Mouse (Mus musculus) neutrophil, adult 83 days (primary cell): ENCODE data around the gene Acer1. TPM values are rescaled to one million over a fixed set of nuclear protein-coding genes. Genes with fewer than 3 reads are reported as not detected.

ENCODE experiments used
- total RNA-seq, 2 experiments: library from RNA; stranded (reverse); gene quantifications; one replicate each; pipeline ENCODE4 v1.2.4; 2023

The Acer1 gene
- not detected for total RNA-seq

DNA sequence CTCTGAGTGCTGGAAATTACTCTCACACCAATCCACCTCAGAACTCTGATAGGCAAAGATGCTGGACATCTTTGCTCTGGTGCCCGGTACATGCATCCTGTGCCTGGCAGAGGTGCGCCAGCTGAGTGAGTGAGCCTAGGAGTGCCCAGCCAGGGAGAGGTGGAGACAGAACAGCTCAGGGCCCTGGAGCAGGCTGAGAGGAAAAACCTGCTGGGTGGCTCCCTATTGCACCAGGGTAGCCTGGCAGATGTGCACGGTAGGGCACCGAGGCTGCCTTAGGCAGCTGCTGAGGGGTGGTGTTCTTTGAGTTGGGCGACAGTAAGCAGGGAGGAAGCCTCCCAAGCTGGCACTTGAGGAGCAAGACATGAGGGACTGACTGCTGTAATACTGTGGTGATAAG, at the start of gene Acer1:
Gene Acer1, minus strand, starts transcription at position 114 of the 400 bp plus-strand sequence.

GRCm38 (mm10) chr17:57030931-57031660, 49.2 kb upstream of the Acer1 start, which contains the start of gene Khsrp:
Khsrp (minus strand) TSS chr17:57031522.

DNA sequence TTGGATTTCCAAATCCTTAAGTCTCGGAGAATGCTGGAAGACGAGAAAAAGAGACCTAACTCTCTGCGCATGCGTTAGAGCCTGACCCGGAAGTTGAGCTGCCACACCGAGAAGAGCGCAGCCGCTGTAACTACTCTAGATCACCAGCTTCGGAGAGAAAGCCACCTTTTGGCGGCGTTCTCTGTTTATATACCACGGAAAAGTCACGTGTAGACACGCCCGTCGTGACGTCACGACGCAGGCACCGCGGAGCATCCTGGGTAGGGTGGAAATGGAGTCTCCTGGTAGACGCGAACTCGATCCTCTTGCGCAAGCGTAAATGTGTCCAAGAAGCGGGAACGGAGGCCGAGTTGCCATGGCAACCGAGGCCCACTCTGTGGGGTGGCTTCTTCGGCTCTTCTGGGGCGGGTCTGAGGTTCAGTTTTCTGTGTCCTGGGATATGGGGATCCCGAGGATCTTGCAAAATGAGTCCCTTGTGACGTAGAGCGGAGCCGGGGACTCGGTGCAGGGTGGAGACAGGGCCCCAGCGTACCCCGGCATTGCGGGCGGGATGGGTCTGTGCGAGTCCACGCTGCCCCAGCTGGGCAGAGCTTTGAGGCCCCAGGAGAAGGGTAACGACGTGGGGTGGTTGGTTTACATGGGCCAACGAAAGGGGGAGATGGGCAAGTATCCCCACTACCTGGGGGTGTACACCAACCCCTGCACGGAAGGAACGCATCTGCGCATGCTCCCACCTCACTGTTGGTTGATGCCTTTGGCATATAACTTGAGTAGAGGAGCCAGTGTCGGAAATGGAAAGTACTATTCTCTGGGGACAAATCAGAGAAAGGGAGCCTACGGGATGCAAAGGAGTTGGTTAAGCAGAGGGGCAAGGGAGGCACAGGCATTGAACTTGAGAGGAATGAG, 29.6 kb upstream of the Acer1 start, which contains the start of the genes Gtf2f1 and Gm17949:
Gene Gtf2f1, minus strand, starts transcription at position 53 of the 906 bp plus-strand sequence.
Gene Gm17949, plus strand, starts transcription at position 234 of the 906 bp plus-strand sequence.

GRCm38 (mm10) chr17:56999968-57000609, 18.2 kb upstream of the Acer1 start, which contains the start of gene Pspn:
Pspn (minus strand) TSS chr17:57000018.

DNA sequence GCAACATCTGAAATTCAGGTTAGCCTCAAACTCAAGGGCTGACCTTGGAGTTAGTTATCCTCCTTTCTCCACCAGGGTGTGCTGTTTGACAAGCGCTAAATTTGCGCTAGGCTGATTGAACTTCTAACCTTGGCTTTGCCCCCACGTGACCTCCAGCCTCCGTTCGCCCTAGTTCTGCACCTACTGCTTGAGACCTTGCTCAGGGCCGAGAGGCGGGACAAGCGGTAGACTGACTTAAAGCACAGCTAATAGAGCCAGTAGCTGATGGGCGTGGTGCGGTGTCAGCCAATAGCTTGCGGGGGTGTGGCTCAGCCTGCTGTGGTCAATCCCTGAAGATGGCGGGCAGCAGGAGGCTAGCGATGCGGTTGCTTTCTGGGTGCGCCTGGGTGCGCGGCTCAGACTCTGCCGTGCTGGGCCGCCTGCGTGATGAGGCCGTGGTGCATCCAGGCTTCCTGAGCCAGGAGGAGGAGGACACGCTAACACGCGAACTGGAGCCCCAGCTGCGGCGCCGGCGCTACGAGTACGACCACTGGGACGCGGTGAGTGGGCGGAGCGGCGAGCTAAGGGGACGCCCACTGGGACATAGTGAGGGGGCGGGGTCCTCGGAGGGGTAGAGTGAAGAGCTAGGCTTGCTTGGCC, 15.2 kb upstream of the Acer1 start, which contains the start of gene Alkbh7:
Gene Alkbh7, plus strand, starts transcription at position 311 of the 639 bp plus-strand sequence.

DNA sequence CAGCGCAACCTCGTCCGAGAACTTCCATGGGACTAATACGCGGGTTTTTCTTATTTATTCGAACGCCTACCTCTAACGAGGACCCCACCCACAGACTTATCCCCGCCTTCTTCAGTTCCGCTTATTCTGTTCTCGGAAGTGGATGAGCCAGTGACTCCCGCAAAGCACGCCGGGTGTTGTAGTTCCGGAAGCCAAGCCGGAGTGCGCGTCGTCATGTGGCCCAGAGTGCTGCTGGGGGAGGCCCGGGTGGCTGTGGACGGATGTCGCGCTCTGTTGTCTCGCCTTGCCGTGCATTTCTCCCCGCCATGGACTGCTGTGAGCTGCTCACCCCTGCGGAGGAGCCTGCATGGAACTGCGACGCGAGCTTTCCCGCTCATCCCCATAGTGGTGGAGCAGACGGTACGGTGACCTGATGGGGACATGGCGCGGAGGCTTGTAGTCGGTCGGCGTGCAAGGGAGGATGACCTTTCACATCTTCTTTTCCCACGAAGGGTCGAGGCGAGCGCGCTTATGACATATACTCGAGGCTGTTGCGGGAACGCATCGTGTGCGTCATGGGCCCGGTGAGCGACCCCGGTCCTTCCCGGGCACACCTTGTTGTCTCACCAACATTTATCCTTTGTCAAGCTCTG, 8.3 kb upstream of the Acer1 start, which contains the start of gene Clpp:
Gene Clpp, plus strand, starts transcription at position 191 of the 632 bp plus-strand sequence.

DNA sequence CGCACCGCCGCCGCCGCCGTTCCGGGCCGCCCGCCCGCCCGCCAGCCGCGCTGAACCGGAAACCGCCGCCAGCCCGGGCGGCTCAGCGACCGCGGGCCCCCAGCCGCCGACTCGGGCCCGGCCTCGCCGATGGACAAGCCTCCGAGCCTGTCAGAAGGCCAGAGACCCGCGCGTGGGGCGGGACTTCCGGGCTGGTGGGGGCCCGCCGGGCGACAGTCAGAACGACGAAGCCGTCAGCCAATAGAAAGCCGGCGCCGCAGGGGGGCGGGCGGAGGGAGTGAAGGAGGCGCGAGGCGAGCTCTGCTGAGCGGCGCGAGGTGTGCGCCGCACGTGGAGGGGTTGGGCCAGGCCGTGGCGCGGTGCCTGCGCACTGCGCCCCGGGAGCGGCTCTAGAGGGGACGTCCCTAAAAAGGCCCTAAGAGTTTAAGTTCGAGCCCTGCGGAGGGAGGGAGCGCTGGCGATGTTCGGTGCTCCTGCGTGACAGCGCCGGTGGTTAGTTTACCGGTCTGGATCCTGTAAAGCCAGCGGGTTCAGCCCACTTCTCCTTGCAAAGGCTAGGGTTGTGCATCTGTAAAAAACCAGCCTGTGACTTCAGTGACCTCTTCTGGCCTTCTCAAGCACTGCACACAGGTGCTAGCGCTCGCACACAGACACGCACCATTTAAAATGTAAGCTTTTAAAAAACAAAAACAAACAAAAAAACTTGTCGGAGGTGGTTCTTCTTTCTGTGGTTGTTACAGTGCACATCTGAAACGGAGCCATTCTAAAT, 46.4 kb downstream of the Acer1 start, which contains the start of gene Mllt1:
Gene Mllt1, minus strand, starts transcription at position 53 of the 769 bp plus-strand sequence.

Other genes with a start within 250 kb of the Acer1 start
- gene Nrtn, start 224.6 kb downstream of the Acer1 start, total RNA-seq, result under 1 TPM in 1 of 2 experiments, not detected in 1; 0.40 TPM
- gene Dus3l, start 217.4 kb downstream of the Acer1 start, total RNA-seq, result 10 to 100 TPM; 20.7 to 21.1 TPM
- under 1 TPM; 0.50 to 0.97 TPM for gene Prr22, start 211.9 kb downstream of the Acer1 start, total RNA-seq
- 1 to 10 TPM; 6.5 TPM for gene Rfx2, start 151.1 kb downstream of the Acer1 start, total RNA-seq
- not detected for gene Acsbg2, start 107.7 kb downstream of the Acer1 start, total RNA-seq
- gene 1700061G19Rik, start 106.6 kb downstream of the Acer1 start, total RNA-seq, result not detected
- 10 to 100 TPM; 18.8 to 20.2 TPM for gene Mllt1, start 46.7 kb downstream of the Acer1 start, total RNA-seq
- gene Clpp, start 8.2 kb upstream of the Acer1 start, total RNA-seq, result 10 to 100 TPM in 1 of 2 experiments, 1 to 10 TPM in 1; 9.5 to 14.3 TPM
- gene Alkbh7, start 15.2 kb upstream of the Acer1 start, total RNA-seq, result 1 to 10 TPM; 6.9 to 8.2 TPM
- 1 to 10 TPM; 2.4 to 3.7 TPM for gene Pspn, start 17.9 kb upstream of the Acer1 start, total RNA-seq
- 10 to 100 TPM; 48.0 to 61.0 TPM for gene Gtf2f1, start 29.2 kb upstream of the Acer1 start, total RNA-seq
- under 1 TPM in 1 of 2 experiments, not detected in 1; 0.48 TPM for gene Gm17949, start 29.3 kb upstream of the Acer1 start, total RNA-seq
- gene Khsrp, start 49.4 kb upstream of the Acer1 start, total RNA-seq, result 100 to 1,000 TPM in 1 of 2 experiments, 10 to 100 TPM in 1; 97.1 to 105 TPM
- not detected for gene Slc25a41, start 59.5 kb upstream of the Acer1 start, total RNA-seq
- gene Crb3, start 77.0 kb upstream of the Acer1 start, total RNA-seq, result not detected
- 1 to 10 TPM; 3.0 to 4.7 TPM for gene Slc25a23, start 77.7 kb upstream of the Acer1 start, total RNA-seq
- 100 to 1,000 TPM; 138 to 163 TPM for gene Dennd1c, start 96.4 kb upstream of the Acer1 start, total RNA-seq
- gene Tubb4a, start 105.7 kb upstream of the Acer1 start, total RNA-seq, result under 1 TPM; 0.15 to 0.18 TPM
- gene Tnfsf9, start 123.2 kb upstream of the Acer1 start, total RNA-seq, result 1 to 10 TPM; 1.9 to 2.1 TPM
- not detected for gene Cd70, start 167.7 kb upstream of the Acer1 start, total RNA-seq
- gene Tnfsf14, start 212.1 kb upstream of the Acer1 start, total RNA-seq, result 10 to 100 TPM; 32.7 to 34.8 TPM
- 100 to 1,000 TPM; 540 to 556 TPM for gene C3, start 246.0 kb upstream of the Acer1 start, total RNA-seq